Mouse (Mus musculus) CD8-positive naive resting alpha-beta T cell, adult 2 months (primary cell): ENCODE results near the gene Arid1b.

Experiments used
- DNase-seq, 2 experiments: peaks; one replicate each; pipeline ENCODE4 v3.0.0; 2022; ENCODE audit warnings: low read depth in 2 of 2, low spot score in 2 of 2

The Arid1b gene

DNA sequence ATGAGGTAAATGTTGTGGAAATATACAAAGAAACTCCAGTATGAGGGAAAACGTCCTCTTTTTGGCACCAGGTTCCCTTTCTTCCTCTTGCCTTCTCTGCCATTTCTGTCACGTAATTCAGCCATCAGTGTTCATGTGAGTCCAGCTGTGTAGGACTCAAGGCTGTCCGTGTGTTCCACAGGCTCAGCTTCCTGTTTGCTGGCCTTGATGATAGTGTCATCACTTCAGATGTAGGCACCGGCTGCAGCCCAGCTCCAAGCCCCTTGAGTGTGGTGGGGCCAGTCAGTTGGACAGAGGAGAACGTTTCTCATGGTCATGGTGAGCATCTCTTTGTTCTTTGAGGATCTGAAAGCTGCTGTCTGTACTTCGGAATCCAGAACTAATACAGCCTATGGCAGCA is 61.3 kb downstream of the Arid1b start:
- no peak for DNase-seq

DNA sequence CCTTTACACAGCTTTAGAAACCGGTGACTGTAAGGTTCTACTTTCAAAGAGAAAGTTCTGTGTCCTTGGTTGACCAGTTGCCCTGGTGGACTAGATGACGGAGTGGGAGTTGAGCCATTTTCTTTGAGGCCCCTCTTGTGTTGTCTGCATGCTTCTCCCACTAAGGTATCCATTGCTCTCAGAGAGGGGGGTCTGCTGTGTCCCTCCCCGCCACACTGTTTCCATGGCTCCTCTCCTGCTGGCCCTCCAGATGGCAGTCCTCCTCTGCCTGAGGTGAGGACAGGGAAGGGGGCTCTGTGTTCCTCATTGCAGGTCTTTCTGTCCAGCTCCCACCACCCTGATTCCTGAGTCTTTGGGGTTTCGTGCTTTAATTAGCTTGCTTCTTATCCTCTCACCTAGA is 62.5 kb downstream of the Arid1b start:
- no peak for DNase-seq

DNA sequence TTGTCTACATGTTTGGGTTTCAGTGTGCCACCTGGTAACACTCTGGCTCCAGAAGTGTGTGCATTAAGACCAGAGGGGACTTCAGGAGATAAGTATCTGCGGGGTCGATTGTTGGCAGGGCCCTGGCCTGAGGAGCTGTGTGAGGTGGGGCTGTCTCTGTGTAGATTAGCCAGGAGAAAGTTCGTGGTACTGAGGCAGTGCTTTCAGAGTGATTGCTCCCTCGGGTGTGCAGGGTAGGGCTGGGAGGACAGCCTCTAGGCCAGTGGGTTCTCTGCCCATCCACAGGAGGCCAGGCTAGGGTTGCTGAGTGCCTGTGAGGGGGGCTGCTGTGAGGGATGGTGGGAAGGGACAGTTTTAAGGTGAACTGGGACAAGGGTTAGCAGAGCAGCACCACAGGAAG is 63.2 kb downstream of the Arid1b start:
- DNase-seq, result no peak

- DNase-seq, result no peak
Measured at GRCm38 (mm10) chr17:5057944-5058720, 64.0 kb downstream of the Arid1b start.

GRCm38 (mm10) chr17:5059092-5059601 is 65.0 kb downstream of the Arid1b start:
- no peak for DNase-seq

- DNase-seq, result no peak
Measured at GRCm38 (mm10) chr17:5060515-5061084, 66.5 kb downstream of the Arid1b start.

DNA sequence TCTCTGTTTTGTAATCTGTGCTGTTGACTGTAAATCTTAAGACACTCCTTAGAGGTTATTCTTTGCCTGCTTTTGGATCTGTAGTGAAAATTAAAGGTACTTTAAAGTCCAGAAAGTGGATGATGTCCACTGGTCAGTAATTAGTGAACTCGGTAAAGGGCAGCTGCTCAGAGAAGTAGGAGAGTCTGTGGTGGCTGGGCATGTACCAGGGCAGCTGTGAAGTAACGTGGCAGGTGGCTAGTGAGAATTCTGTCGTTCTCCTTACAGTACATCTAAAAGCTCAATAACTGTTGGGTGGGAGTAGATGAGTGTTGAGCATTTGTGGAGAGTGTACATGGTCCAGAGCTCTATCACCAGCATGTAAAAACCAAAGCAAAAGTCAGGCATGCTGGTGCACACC is 67.1 kb downstream of the Arid1b start:
- no peak for DNase-seq

- no peak for DNase-seq
Measured at GRCm38 (mm10) chr17:5061593-5061992, 67.5 kb downstream of the Arid1b start.

GRCm38 (mm10) chr17:5063471-5064176 is 69.5 kb downstream of the Arid1b start:
- DNase-seq, result peak in 1 of 2 experiments; percentile 11

GRCm38 (mm10) chr17:5064777-5065176 is 70.6 kb downstream of the Arid1b start:
- DNase-seq, result no peak

- no peak for DNase-seq
Measured at GRCm38 (mm10) chr17:5065270-5065669, 71.1 kb downstream of the Arid1b start.

DNA sequence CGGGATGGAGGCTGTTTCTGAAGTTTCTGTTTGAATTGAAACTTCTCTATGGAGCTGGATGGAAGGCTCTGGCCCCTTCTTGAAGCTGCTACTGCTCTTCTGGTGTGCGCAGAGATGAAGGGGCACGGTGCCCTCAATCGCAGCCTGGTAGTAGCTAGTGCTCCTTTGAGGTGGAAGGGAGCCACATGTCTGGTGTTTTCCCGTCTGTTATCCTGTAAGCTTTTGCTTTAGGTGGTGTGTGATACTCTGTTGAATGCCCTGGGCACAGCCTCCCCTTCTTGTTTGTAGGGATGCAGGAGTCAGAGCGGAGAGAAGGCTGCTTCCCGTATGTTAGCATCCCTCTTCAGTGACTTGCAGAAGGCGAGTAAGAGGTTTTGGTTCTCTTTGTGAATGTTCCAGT is 72.7 kb downstream of the Arid1b start:
- DNase-seq, result no peak

- DNase-seq, result no peak
Measured at GRCm38 (mm10) chr17:5067264-5067663, 73.1 kb downstream of the Arid1b start.

GRCm38 (mm10) chr17:5070399-5070798 is 76.3 kb downstream of the Arid1b start:
- DNase-seq, result no peak

DNA sequence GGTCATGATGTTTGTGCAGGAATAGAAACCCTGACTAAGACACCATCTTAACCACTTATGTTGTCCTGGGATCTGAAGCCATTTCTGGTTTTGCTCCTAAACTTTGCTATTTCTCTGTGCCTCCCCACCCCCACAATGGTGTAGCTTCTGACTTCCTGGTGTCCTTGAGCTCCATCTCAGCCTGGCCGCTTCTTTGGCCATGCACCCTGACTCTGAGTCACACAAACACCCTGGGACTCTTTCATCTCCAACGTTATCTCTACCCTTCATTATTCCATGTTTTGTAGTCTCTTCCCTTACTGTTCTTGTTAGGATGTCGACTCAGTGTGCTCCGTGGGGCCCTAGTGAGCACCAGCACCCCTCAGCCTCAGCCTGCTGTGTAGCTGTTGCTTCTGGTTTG is 78.4 kb downstream of the Arid1b start:
- no peak for DNase-seq

DNA sequence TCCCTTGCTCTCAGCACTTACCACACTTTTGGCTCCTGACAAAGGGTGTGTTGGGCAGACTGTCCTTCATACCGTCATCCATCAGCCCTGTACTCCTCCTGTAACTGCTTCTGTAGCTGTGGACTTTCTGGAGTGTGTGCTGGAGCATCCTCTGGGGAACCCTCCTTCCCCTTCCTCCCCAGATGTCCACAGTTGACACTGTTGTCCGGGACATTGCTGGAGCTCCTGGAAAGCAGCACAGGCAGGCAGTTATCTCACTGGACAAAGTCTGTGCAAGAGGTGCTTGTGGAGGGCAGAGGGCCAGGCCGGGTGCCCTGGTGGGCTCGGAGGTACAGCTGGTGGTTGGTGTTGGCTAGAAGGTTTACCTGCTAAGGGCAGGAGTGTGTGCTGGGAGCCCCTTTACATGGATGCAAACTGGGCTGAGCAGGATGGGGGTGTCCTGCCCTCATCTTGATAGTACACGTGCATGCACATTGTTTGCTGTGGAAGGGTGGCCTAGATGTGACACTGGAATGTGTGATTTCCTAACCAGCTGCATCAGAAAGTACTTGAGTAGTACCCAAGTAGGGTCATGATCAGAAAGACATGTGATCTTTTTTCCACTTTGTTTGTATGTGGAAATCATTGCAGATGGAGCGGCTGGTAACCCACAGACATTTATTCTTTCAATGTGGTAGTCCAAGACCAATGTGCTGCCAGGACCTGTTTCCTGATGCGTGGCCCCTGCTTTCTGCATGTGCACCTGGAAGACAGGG is 80.8 kb downstream of the Arid1b start:
- DNase-seq, result no peak

GRCm38 (mm10) chr17:5077996-5078395 is 83.9 kb downstream of the Arid1b start:
- no peak for DNase-seq

DNA sequence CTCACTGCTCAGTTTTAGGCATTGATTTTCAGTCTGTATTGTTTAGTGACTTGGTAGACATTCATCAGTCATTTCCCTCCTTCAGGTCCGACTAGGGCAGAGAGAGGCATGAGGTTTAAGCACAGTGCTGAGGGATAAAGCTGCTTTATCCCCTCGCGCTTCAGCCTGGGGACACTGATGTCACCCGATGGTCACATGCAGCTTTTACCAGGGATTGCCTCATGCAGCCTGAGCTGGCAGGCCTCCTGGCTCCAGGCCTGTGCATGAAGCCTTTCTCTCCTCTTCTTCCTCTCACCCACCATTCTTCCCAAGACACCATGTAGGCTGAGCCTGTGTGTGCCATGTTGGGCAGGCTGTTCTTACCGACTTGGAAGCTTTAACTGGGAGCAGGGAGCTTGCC is 84.4 kb downstream of the Arid1b start:
- no peak for DNase-seq

- no peak for DNase-seq
Measured at GRCm38 (mm10) chr17:5080884-5081419, 86.8 kb downstream of the Arid1b start.

GRCm38 (mm10) chr17:5082274-5082673 is 88.1 kb downstream of the Arid1b start:
- DNase-seq, result no peak

GRCm38 (mm10) chr17:5083497-5083896 is 89.4 kb downstream of the Arid1b start:
- no peak for DNase-seq
